Mouse (Mus musculus) kidney, embryonic 16.5 days (tissue): ENCODE results near the gene Il18bp. TPM values are rescaled to one million over a fixed set of nuclear protein-coding genes. Genes with fewer than 3 reads are reported as not detected.
A peak's percentile ranks its signal among the peaks of the same experiment; 100 is the strongest.

ENCODE experiments used
- ATAC-seq: fragments of 200-750 bp; cut with Nextera tagmentation; 2 replicates; pipeline ENCODE4 v1.8.0; 2017; ENCODE audit warnings: moderate TSS enrichment; ENCODE audit not compliant: low FRiP score, low TSS enrichment
- H3K27ac ChIP-seq: fragments of 300-500 bp; sonication (generic); 2 replicates; pipeline ENCODE4 v1.5.1; 2014; ENCODE audit warnings: low read length
- H3K27me3 ChIP-seq: fragments of 300-500 bp; sonication (generic); 2 replicates; pipeline ENCODE4 v1.6.1; 2014; ENCODE audit warnings: low read length, control low read depth, mixed read lengths; ENCODE audit not compliant: insufficient read depth
- H3K36me3 ChIP-seq: fragments of 300-500 bp; sonication (generic); 2 replicates; pipeline ENCODE4 v1.6.1; 2014; ENCODE audit warnings: low read length, control low read depth, mixed read lengths; ENCODE audit not compliant: insufficient read depth
- H3K4me1 ChIP-seq: fragments of 300-500 bp; sonication (generic); 2 replicates; pipeline ENCODE4 v1.6.1; 2014; ENCODE audit warnings: low read length, control low read depth, mixed read lengths; ENCODE audit not compliant: insufficient read depth
- H3K4me2 ChIP-seq: fragments of 300-500 bp; sonication (generic); replicated peaks from 2 replicates; pipeline ENCODE4 v1.6.1; 2014; ENCODE audit warnings: low read depth, low read length
- H3K4me3 ChIP-seq: fragments of 300-500 bp; sonication (generic); 2 replicates; pipeline ENCODE4 v1.5.1; 2014; ENCODE audit warnings: mild to moderate bottlenecking, low read length
- H3K9ac ChIP-seq: fragments of 300-500 bp; sonication (generic); replicated peaks from 2 replicates; pipeline ENCODE4 v1.6.1; 2014; ENCODE audit warnings: low read length
- H3K9me3 ChIP-seq: fragments of 300-500 bp; sonication (generic); 2 replicates; pipeline ENCODE4 v1.6.1; 2016; ENCODE audit warnings: low read length, control low read depth
- WGBS: fragments of 180-500 bp; shearing (Covaris S2); extraction: QIAGEN DNeasy Blood & Tissue Kit; methylation state at CpG from one replicate; pipeline ENCODE4 v1.1.7; 2014; 5-methylcytosine and 5-hydroxymethylcytosine counted together
- polyA plus RNA-seq: library from polyadenylated mRNA; unstranded; fragments of >200 nt; fragmentation: Nextera tagmentation; extraction: Ambion mirVana; gene quantifications from 2 replicates; pipeline ENCODE4 v1.2.1, GENCODE M21; 2015

Il18bp gene
- polyA plus RNA-seq, 1 experiment from 2014 or later = 3.3 TPM

DNA sequence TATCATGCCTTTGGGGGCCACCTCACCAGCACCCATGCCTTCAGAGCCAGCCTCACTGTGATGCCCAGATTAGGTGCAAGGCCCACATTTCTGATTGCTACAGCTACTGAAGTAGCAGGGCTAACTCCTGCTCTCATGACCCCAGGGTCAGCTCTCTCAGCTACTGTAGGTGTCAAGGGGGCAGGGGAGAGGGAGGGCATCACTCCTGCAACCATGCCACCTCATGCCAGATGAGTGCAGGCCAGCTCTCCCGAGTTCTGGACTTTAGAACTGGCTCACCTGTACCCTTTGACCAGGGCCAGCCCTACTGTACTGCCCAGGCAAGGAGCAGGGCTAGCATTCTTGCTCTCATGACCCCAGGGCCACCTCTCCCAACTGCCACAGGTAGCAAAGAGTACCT lies 35.8 kb downstream of the Il18bp start:
- no peak overlapping the region for H3K4me3 ChIP-seq
- 0 out of 2 replicates have a peak, but pooled peaks cover 4% of the 10 kb centered on the region for H3K4me1 ChIP-seq
- H3K27ac ChIP-seq = no peak overlapping the region
- peaks cover 24% of the 10 kb centered on the region; the same call in 1 of the 2 replicates for H3K36me3 ChIP-seq
- H3K27me3 ChIP-seq = no peaks in the 10 kb centered on the region
- 81% methylated on average over 1 of the region's 1 CpGs for WGBS
- H3K9ac ChIP-seq = no peak overlapping the region
- no peak overlapping the region for H3K4me2 ChIP-seq
- H3K9me3 ChIP-seq = no peaks in the 10 kb centered on the region
- ATAC-seq = no peak

- Histone ChIP-seq H3K4me1 (peaks cover 34% of the 10 kb centered on the region), H3K36me3 (peaks cover 6% of the 10 kb centered on the region; the same call in 1 of the 2 replicates), H3K27me3 (no peaks in the 10 kb centered on the region), H3K9me3 (no peaks in the 10 kb centered on the region), H3K4me3 (no peak overlapping the region), H3K9ac (0 out of 2 replicates have a peak overlapping the region, but pooled peaks have one; percentile 20), H3K27ac (no peak overlapping the region), H3K4me2 (no peak overlapping the region)
- 32% methylated on average over 2 of the region's 2 CpGs for WGBS
- no peak for ATAC-seq
These were observed 44.0 kb downstream of the Il18bp start for GRCm38 (mm10) chr7:101974505-101974904.

- H3K27me3 ChIP-seq = no peaks in the 10 kb centered on the region
- 55% methylated on average over 3 of the region's 3 CpGs for WGBS
- no peak overlapping the region for H3K4me3 ChIP-seq
- peaks cover 6% of the 10 kb centered on the region; the same call in 1 of the 2 replicates for H3K36me3 ChIP-seq
- no peak overlapping the region for H3K9ac ChIP-seq
- no peak overlapping the region; the same call in 1 of the 2 replicates for H3K27ac ChIP-seq
- no peak for ATAC-seq
- H3K9me3 ChIP-seq = no peaks in the 10 kb centered on the region
- no peak overlapping the region for H3K4me2 ChIP-seq
- H3K4me1 ChIP-seq = peaks cover 40% of the 10 kb centered on the region
These were observed 44.8 kb downstream of the Il18bp start for GRCm38 (mm10) chr7:101973730-101974129.

GRCm38 (mm10) chr7:101971721-101972120 lies 46.8 kb downstream of the Il18bp start:
- no peaks in the 10 kb centered on the region for H3K9me3 ChIP-seq
- H3K27me3 ChIP-seq = no peaks in the 10 kb centered on the region
- peaks cover 42% of the 10 kb centered on the region for H3K4me1 ChIP-seq
- H3K4me2 ChIP-seq = peak overlapping the region; percentile 77
- 48% methylated on average over 2 of the region's 2 CpGs for WGBS
- peaks cover 6% of the 10 kb centered on the region; the same call in 1 of the 2 replicates for H3K36me3 ChIP-seq
- peak overlapping the region; percentile 98 for H3K27ac ChIP-seq
- peak overlapping the region; percentile 62 for H3K4me3 ChIP-seq
- H3K9ac ChIP-seq = peak overlapping the region; percentile 81
- ATAC-seq = no peak

- peak; percentile 61 for ATAC-seq
- Histone ChIP-seq H3K9ac (peak overlapping the region; percentile 81), H3K4me3 (peak overlapping the region; percentile 62), H3K27me3 (no peaks in the 10 kb centered on the region), H3K27ac (peak overlapping the region; percentile 98), H3K4me1 (peaks cover 44% of the 10 kb centered on the region), H3K9me3 (no peaks in the 10 kb centered on the region), H3K4me2 (peak overlapping the region; percentile 77), H3K36me3 (peaks cover under 1% of the 10 kb centered on the region; the same call in 1 of the 2 replicates)
- WGBS = 4% methylated on average over 19 of the region's 19 CpGs
These were observed 47.5 kb downstream of the Il18bp start for GRCm38 (mm10) chr7:101970821-101971461.

GRCm38 (mm10) chr7:101970429-101970775 lies 48.1 kb downstream of the Il18bp start:
- Histone ChIP-seq H3K9ac (peak overlapping the region; percentile 81), H3K4me1 (peaks cover 45% of the 10 kb centered on the region), H3K4me2 (peak overlapping the region; percentile 77), H3K9me3 (no peaks in the 10 kb centered on the region), H3K36me3 (no peaks in the 10 kb centered on the region), H3K4me3 (peak overlapping the region; percentile 62), H3K27me3 (no peaks in the 10 kb centered on the region), H3K27ac (peak overlapping the region; percentile 98)
- WGBS = 0% methylated on average over 10 of the region's 17 CpGs
- peak; percentile 72; the same call in 1 of the 2 replicates for ATAC-seq

- H3K27ac ChIP-seq = peak overlapping the region; percentile 98
- H3K27me3 ChIP-seq = no peaks in the 10 kb centered on the region
- H3K4me1 ChIP-seq = peaks cover 42% of the 10 kb centered on the region
- ATAC-seq = peak; percentile 95
- H3K9me3 ChIP-seq = no peaks in the 10 kb centered on the region
- peak overlapping the region; percentile 62 for H3K4me3 ChIP-seq
- H3K9ac ChIP-seq = peak overlapping the region; percentile 81
- WGBS = under 1% methylated on average over 49 of the region's 53 CpGs
- peak overlapping the region; percentile 77 for H3K4me2 ChIP-seq
- no peaks in the 10 kb centered on the region for H3K36me3 ChIP-seq
These were observed 48.6 kb downstream of the Il18bp start for GRCm38 (mm10) chr7:101969694-101970428.

GRCm38 (mm10) chr7:101968751-101969150 lies 49.7 kb downstream of the Il18bp start:
- Histone ChIP-seq H3K4me1 (peaks cover 33% of the 10 kb centered on the region), H3K36me3 (no peaks in the 10 kb centered on the region), H3K4me2 (no peak overlapping the region), H3K4me3 (no peak overlapping the region), H3K27me3 (no peaks in the 10 kb centered on the region), H3K27ac (peak overlapping the region; percentile 60; the same call in 1 of the 2 replicates), H3K9me3 (no peaks in the 10 kb centered on the region), H3K9ac (peak overlapping the region; percentile 45)
- WGBS = 54% methylated on average over 2 of the region's 2 CpGs
- no peak for ATAC-seq

GRCm38 (mm10) chr7:101967256-101967655 lies 51.2 kb downstream of the Il18bp start:
- no peak overlapping the region for H3K4me2 ChIP-seq
- ATAC-seq = no peak
- H3K36me3 ChIP-seq = no peaks in the 10 kb centered on the region
- H3K27me3 ChIP-seq = no peaks in the 10 kb centered on the region
- no peak overlapping the region for H3K27ac ChIP-seq
- 98% methylated on average over 1 of the region's 1 CpGs for WGBS
- H3K4me1 ChIP-seq = peaks cover 24% of the 10 kb centered on the region
- H3K9ac ChIP-seq = no peak overlapping the region
- H3K9me3 ChIP-seq = no peaks in the 10 kb centered on the region
- no peak overlapping the region for H3K4me3 ChIP-seq

DNA sequence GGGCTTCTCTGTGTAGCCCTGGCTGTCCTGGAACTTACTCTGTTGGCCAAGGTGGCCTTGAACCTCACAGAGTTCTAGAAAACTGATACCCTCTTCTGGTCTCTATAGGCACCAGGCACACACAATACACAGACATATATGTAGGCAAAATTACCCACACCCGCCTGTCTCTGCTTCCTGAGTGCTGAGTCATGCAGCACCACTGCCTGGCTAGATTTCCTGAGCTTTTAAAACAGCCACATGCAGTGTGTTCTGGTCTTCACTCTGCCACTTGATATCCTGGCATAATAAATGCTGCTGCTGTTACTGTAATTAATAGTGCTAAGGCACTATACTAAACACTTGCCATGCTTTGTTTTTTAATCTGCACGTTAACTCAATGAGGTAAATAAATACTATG lies 52.9 kb downstream of the Il18bp start:
- no peak for ATAC-seq
- Histone ChIP-seq H3K9ac (no peak overlapping the region), H3K9me3 (no peaks in the 10 kb centered on the region), H3K4me3 (no peak overlapping the region), H3K27ac (no peak overlapping the region), H3K4me1 (peaks cover 12% of the 10 kb centered on the region), H3K36me3 (no peaks in the 10 kb centered on the region), H3K27me3 (no peaks in the 10 kb centered on the region), H3K4me2 (no peak overlapping the region)
- 42% methylated on average over 2 of the region's 2 CpGs for WGBS
